In the genomic region with DNA sequence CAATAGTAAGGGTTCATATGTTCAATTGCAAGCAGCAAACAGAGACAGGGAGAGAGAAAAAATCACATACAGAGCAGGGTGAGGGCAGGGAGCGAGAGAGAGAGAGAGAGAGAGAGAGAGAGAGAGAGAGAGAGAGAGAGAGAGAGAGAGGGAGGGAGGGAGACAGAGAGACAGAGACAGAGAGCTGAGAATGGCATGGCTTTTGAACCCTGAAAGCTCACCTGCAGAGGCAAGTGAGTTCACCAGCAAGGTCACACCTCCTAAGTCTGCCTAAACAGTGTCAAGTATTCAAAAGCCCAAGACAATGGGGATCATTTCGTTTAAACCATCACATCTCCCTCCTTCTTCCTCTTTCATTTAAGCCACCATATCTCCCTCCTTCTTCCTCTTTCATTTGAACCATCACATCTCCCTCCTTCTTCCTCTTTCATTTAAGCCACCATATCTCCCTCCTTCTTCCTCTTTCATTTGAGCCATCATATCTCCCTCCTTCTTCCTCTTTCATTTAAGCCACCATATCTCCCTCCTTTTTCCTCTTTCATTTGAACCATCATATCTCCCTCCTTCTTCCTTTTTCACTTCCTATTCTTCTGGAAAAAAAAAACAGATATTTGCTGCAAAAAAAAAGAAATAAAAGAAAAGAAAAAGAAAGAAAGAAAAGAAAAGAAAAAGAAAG, we compare ENCODE assay signal across 24 mouse cellular contexts.
DNase-seq lines count a peak whose midpoint lies in the region; ATAC-seq and TF ChIP-seq lines count a peak whose summit lies in the region.
"Had no signal": no experiment of that assay in that cellular context is flagged by ENCODE, and none has a peak within 500 bp of the region (broad histone marks: within the 10 kb centered on the region; RNA-seq: fewer than 3 reads in every experiment).

No protein-coding gene starts in this region.

- no peak overlapping the region for H3K9ac ChIP-seq in MEL (ENCODE audit: control insufficient read depth, low read depth, low read length, poor library complexity, severe bottlenecking)
- H3K9ac ChIP-seq: embryonic facial prominence, embryonic 12.5 days; forebrain, embryonic 13.5 days; forebrain, embryonic 15.5 days; forebrain, postnatal 0 days had no signal

- no peak for TF ChIP-seq CTCF in MEL (IDR thresholded peaks at IDR 0.05 in 2 of 3, conservative IDR thresholded peaks at IDR 0.05 in 1 of 3; ENCODE audit: control insufficient read depth in 1 of 3, insufficient read depth in 1 of 3, low read depth in 2 of 3, low read length in 3 of 3, poor library complexity in 1 of 3, severe bottlenecking in 1 of 3)

- H3K4me3 ChIP-seq in MEL (ENCODE audit: control insufficient read depth in 1 of 2, insufficient read depth in 1 of 2, low read depth in 2 of 2, low read length in 2 of 2) = no peak overlapping the region; a peak in 1 of 4 replicates
- H3K4me3 ChIP-seq: embryonic facial prominence, embryonic 10.5 days; embryonic facial prominence, embryonic 12.5 days; forebrain, embryonic 13.5 days; forebrain, embryonic 15.5 days had no signal

- peak in 1 of 2 experiments; percentile 35; a peak in 1 of 4 replicates for TF ChIP-seq POLR2A in MEL (IDR thresholded peaks at IDR 0.05; ENCODE audit: control insufficient read depth in 1 of 2, insufficient read depth in 1 of 2, low read depth in 1 of 2, low read length in 2 of 2, poor library complexity in 1 of 2)

- no peaks in the 10 kb centered on the region for H3K9me3 ChIP-seq in MEL (replicated peaks; ENCODE audit: insufficient read depth, low read length)
- H3K9me3 ChIP-seq: embryonic facial prominence, embryonic 10.5 days; embryonic facial prominence, embryonic 12.5 days; forebrain, embryonic 13.5 days; forebrain, embryonic 15.5 days; G1E had no signal

- TF ChIP-seq RAD21 in MEL (IDR thresholded peaks at IDR 0.05; ENCODE audit: low read depth, low read length) = no peak

- peak overlapping the region; percentile 72 for H3K27ac ChIP-seq in MEL (ENCODE audit: control insufficient read depth, low read depth, low read length)
- H3K27ac ChIP-seq: embryonic facial prominence, embryonic 10.5 days; embryonic facial prominence, embryonic 12.5 days; forebrain, embryonic 13.5 days; forebrain, embryonic 15.5 days had no signal

- peak; percentile 93 for TF ChIP-seq EP300 in MEL (IDR thresholded peaks at IDR 0.05; ENCODE audit: low read depth in 1 of 2, low read length in 2 of 2)

- ATAC-seq in common myeloid progenitor, adult 5-6 weeks (replicated peaks; ENCODE audit: low read depth, poor library complexity, severe bottlenecking) = peak; percentile 97
- peak; percentile 49 to 69; a peak in 3 of 4 replicates for ATAC-seq in hematopoietic stem cell, adult 5-6 weeks (replicated peaks in 1 of 2; ENCODE audit: insufficient read depth in 1 of 2, low FRiP score in 2 of 2, low TSS enrichment in 1 of 2, low read depth in 1 of 2, poor library complexity in 2 of 2, severe bottlenecking in 2 of 2)
- ATAC-seq in megakaryocyte progenitor cell, adult 5-6 weeks (replicated peaks; ENCODE audit: poor library complexity) = peak; percentile 98
- ATAC-seq: activated CD4-positive, CD25-positive, alpha-beta regulatory T cell, adult 4 months; forebrain, embryonic 13.5 days; forebrain, embryonic 15.5 days; forebrain, postnatal 0 days; Patski had no signal

- peak; percentile 86 for DNase-seq in MEL (ENCODE audit: low read depth, low spot score)
- DNase-seq in left cerebral cortex, adult 18-20 months (ENCODE audit: low spot score in 2 of 2) = no peak
- DNase-seq in adrenal gland, postnatal 4 days (ENCODE audit: low spot score in 2 of 2) = no peak
- no peak for DNase-seq in layer of hippocampus, adult 8-10 months (ENCODE audit: low spot score in 2 of 2)
- no peak for DNase-seq in cerebellum, postnatal 36 days
- DNase-seq: adrenal gland, adult 8-10 months; adrenal gland, postnatal 14 days; adrenal gland, postnatal 36 days; cerebellum, adult 11 months; cerebellum, adult 2 months; cerebellum, adult 9-10 months; cerebellum, postnatal 10 days; cerebellum, postnatal 25 days; forebrain, postnatal 0 days had no signal

- H3K27me3 ChIP-seq in MEL (ENCODE audit: control insufficient read depth in 1 of 2, insufficient read depth in 2 of 2, low read length in 2 of 2) = no peaks in the 10 kb centered on the region
- H3K27me3 ChIP-seq: embryonic facial prominence, embryonic 12.5 days; forebrain, embryonic 13.5 days; forebrain, embryonic 15.5 days had no signal

- H3K4me1 ChIP-seq in MEL (ENCODE audit: control insufficient read depth in 1 of 2, insufficient read depth in 2 of 2, low read length in 2 of 2) = peaks cover 14 to 21% of the 10 kb centered on the region in 2 experiments

- H3K79me2 ChIP-seq in MEL (ENCODE audit: control insufficient read depth, insufficient read depth, low read length, poor library complexity) = no peaks in the 10 kb centered on the region

- peaks cover 0 to 39% of the 10 kb centered on the region in 2 experiments; a peak in 2 of 4 replicates for H3K36me3 ChIP-seq in MEL (ENCODE audit: control insufficient read depth in 1 of 2, insufficient read depth in 2 of 2, low read length in 2 of 2)
- H3K36me3 ChIP-seq: embryonic facial prominence, embryonic 10.5 days; embryonic facial prominence, embryonic 12.5 days; forebrain, embryonic 15.5 days; G1E had no signal

TF ChIP-seq in MEL, 35 proteins besides CTCF, POLR2A, EP300 and RAD21:
- TF ChIP-seq MXI1 (IDR thresholded peaks at IDR 0.05; ENCODE audit: low read depth, low read length) (no peak), RCOR1 (IDR thresholded peaks at IDR 0.05; ENCODE audit: low read depth, low read length) (peak; percentile 87), KAT2A (conservative IDR thresholded peaks at IDR 0.05; ENCODE audit: low read depth, low read length) (no peak), GABPA (IDR thresholded peaks at IDR 0.05; ENCODE audit: low read depth, low read length) (no peak), TBP (IDR thresholded peaks at IDR 0.05; ENCODE audit: low read depth, low read length) (no peak; the same call in 1 of the 2 replicates), E2F4 (IDR thresholded peaks at IDR 0.05; ENCODE audit: borderline replicate concordance, low read depth, low read length) (peak; percentile 78; the same call in 1 of the 2 replicates), JUND (IDR thresholded peaks at IDR 0.05; ENCODE audit: low read depth, low read length) (peak; percentile 96), ELF1 (IDR thresholded peaks at IDR 0.05; ENCODE audit: low read depth, low read length) (peak; percentile 78), HCFC1 (IDR thresholded peaks at IDR 0.05; ENCODE audit: low read depth, low read length) (peak; percentile 59), SMC3 (IDR thresholded peaks at IDR 0.05; ENCODE audit: low read depth, low read length) (no peak), MAZ (IDR thresholded peaks at IDR 0.05; ENCODE audit: low read depth, low read length) (peak; percentile 63), ZMIZ1 (IDR thresholded peaks at IDR 0.05; ENCODE audit: low read depth, low read length) (no peak), CHD1 (IDR thresholded peaks at IDR 0.05; ENCODE audit: low read depth, low read length) (peak; percentile 55; the same call in 1 of the 2 replicates), POLR2AphosphoS5 (IDR thresholded peaks at IDR 0.05; ENCODE audit: borderline replicate concordance, low read depth, low read length) (no peak), MAX (IDR thresholded peaks at IDR 0.05; ENCODE audit: low read length) (no peak; the same call in 1 of the 2 replicates), GATA1 (IDR thresholded peaks at IDR 0.05; ENCODE audit: low read depth, low read length) (peak; percentile 90), ETS1 (IDR thresholded peaks at IDR 0.05; ENCODE audit: low read depth, low read length) (peak; percentile 86), TAL1 (IDR thresholded peaks at IDR 0.05; ENCODE audit: low read length) (no peak), CHD2 (IDR thresholded peaks at IDR 0.05; ENCODE audit: low read length) (no peak), UBTF (IDR thresholded peaks at IDR 0.05; ENCODE audit: borderline replicate concordance, insufficient read depth, low read depth, low read length) (no peak), ZNF384 (IDR thresholded peaks at IDR 0.05; ENCODE audit: low read depth, low read length) (peak; percentile 87), SIN3A (IDR thresholded peaks at IDR 0.05; ENCODE audit: low read length) (peak; percentile 88), USF2 (IDR thresholded peaks at IDR 0.05; ENCODE audit: borderline replicate concordance in 1 of 2, insufficient read depth in 1 of 2, low read depth in 1 of 2, low read length in 2 of 2) (no peak), MEF2A (IDR thresholded peaks at IDR 0.05; ENCODE audit: extremely low read depth, insufficient replicate concordance, low read depth, low read length, poor library complexity, severe bottlenecking) (no peak), MYB (IDR thresholded peaks at IDR 0.05; ENCODE audit: low read depth, low read length) (no peak), MYC (IDR thresholded peaks at IDR 0.05; ENCODE audit: low read depth, low read length) (peak; percentile 77; the same call in 1 of the 2 replicates), ZKSCAN1 (IDR thresholded peaks at IDR 0.05; ENCODE audit: low read depth, low read length) (no peak), NELFE (IDR thresholded peaks at IDR 0.05; ENCODE audit: low read depth, low read length) (no peak), ZC3H11A (IDR thresholded peaks at IDR 0.05; ENCODE audit: low read depth, low read length) (no peak), NRF1 (IDR thresholded peaks at IDR 0.05; ENCODE audit: insufficient read depth, low read depth, low read length, poor library complexity, severe bottlenecking) (no peak), TCF12 (IDR thresholded peaks at IDR 0.05; ENCODE audit: low read depth, low read length) (peak; percentile 46)
